Mouse (Mus musculus) bone marrow, adult 2 months (tissue): Measurements from ENCODE around the gene Atmin.

Experiments used
- CTCF ChIP-seq: fragments of 200-500 bp; IDR thresholded peaks from 2 replicates; pipeline ENCODE4 v1.5.1; 2011; ENCODE audit warnings: low read length, control low read depth; ENCODE audit not compliant: control insufficient read depth, insufficient read depth
- POLR2A ChIP-seq: fragments of 200-500 bp; IDR thresholded peaks from 2 replicates; pipeline ENCODE4 v1.6.1; 2011; ENCODE audit warnings: low read depth, mild to moderate bottlenecking, control low read depth, low read length, borderline replicate concordance; ENCODE audit not compliant: control insufficient read depth

DNA sequence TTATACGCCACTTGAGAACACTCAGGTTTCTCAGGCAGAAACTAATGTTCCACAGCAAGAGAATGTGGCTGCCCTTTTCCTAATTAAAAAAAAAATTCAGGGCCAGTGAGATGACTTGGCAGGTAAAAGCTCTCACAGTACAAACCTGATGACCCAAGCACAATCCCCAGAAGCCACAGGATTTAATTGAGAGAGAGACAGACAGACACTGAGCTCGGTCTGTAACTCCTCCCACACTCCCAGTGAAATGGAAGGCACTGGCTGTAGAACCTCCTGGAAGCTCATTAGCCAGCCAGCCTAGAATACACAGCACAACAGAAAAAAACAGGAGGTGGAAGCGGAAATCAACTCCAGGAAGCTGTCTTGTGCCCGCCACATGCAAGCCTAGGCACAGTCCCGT is 32.4 kb downstream of the Atmin start:
- TF ChIP-seq CTCF = no peak
- no peak for TF ChIP-seq POLR2A
